Mouse (Mus musculus): ENCODE measurements around the gene Prmt1.
A peak's percentile ranks its signal among the peaks of the same experiment; 100 is the strongest.
"Not testable (repeated sequence)": the region's sequence is repeated elsewhere in the genome, so short reads cannot be mapped to it uniquely, and the experiment has no call there.

The Prmt1 gene

DNA sequence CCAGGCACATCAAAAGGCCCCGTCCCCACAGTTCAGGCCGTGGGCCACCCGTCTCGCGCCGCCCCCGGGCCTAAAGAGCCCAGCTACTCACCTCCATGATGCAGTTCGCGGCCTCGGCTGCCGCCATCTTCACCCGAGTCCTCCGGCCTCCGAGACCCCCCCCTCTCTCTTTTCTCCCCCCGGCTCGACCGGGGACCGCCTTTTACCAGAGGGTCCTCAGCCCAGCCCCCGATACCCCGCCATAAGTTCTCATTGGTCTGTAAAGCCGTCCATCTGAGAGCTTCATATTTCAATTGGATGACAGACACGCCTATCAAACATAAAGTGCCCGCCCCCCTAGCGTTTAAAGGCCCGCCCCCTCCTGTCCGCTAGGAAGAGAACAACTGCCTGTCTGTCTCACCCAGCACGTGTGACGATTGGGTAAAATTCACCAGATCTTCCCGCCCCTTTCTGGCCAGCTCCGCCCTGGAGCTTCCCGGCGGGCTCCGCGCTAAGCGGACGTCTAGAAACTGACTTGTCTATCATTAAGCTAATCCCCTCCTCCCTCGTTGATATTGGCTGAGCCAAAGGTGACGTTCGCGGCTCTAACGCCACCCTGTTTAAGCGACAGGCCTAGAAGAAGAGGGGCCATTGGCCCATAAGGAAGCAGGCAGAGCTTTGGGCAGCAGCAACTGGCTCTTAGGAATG, at the start of gene Prmt1:
Gene Prmt1, minus strand, starts transcription at position 377 of the 687 bp plus-strand sequence.
- peak; percentile 98 for DNase-seq (ENCODE audit: low spot score)

DNA sequence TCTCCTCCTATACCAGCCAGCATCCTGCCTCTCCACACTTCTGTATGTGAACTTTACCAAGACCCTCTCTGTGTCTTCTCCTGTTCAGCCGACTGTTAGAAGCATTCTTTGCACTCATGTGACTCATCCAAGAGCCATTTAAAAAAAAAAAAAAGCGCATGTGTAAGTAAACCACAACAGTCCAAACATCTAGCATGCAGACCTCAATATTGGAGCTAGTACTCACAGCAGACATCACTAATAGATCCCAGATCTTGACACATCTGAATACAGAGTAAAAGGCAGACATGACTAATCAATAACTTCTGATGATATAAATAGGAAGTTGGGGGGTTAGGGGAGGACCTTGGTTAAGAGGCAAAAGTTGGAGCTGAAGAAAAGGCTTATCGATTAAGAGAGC, 49.3 kb upstream of the Prmt1 start:
- peak; percentile 27 for DNase-seq (ENCODE audit: low spot score)

DNA sequence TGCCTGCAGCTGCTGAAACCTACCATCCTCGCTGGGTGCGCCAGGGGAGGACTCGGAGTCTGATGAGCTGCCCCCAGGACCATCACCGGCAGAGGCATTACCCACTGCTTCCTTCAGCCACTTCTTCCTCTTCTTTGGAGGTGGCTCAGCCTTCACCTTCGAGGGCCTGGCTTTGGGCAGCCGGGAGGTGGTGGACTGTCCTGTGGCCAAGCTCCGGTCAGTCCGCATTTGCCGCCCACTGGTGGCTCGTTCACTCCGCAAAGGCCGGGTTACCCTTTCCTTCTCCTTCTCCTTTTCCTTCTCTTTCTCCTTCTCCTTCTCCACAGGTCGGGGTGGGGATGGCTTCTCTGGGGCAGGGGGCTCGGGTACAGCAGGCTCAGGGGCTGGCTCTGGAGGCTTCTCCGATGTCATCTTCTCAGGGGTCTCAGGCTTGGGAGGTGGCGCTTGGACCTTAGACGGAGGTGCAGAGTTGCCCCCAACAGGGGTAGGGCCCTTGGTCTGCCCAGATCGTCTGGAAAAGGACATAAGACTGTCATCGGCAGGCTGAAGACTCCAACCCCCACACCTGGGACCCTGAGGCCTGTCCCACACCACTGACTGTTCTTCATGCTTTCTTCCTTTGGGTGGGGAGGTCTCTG, 47.5 kb upstream of the Prmt1 start:
- DNase-seq (ENCODE audit: low spot score), result no peak

DNA sequence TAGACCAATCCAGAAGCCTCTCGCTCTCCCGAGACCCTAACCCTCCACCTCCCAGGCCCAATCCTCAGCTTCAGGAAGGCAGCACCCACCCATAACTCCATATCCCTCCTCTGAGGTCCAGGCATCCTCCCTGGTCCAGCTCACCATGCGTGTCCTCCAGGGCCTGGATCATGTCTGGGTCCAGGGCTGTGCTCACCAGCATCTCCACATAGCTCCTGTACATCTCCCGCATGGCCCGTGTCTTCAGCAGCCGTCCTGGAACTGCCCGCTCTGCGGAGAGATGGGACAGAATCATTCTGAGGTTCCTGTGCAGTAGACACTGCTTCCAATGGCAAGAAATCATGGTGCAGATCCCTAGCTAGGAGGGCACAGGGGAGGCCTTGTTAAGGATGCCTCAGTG, 44.5 kb upstream of the Prmt1 start:
- DNase-seq (ENCODE audit: low spot score), result no peak

DNA sequence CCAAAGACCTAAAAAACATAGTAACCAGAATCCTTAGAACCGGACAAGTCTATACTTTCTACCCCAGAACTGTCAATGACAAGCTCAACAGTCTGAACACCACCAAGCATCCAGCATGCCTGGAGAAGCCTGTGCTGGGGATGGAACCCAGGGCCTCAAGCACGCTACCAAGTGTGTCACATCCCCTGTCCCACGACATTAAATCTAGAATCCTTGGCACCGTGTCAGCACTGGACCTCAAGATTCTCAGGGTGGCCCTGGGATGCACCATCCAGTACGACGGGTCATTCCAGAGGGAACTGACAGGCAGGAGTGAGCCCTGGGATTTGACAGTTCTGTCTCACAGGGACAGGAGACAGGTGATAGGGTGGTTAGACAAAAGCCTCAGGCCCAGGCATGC, 43.6 kb upstream of the Prmt1 start:
- DNase-seq (ENCODE audit: low spot score), result no peak

DNA sequence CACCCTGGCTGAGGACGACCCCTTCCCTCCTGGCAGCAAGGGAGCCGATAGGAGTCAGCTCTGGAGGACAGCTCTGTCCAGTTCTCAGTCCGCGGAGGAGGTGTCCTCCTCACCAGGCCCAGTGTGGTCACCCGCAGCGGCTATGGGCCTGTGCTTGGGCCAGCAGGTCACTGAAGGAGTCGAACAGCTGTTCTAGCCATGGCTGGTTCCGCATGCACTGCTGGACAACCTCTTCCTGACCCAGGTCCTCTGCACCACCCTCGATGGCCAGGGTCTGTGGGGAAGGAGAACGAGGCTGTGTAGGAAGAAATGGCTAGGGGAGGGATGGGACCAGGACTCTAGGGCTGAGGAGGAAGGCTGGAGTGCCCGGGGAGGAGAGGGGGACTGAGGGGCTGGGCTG, 42.0 kb upstream of the Prmt1 start:
- no peak for DNase-seq (ENCODE audit: low spot score)

DNA sequence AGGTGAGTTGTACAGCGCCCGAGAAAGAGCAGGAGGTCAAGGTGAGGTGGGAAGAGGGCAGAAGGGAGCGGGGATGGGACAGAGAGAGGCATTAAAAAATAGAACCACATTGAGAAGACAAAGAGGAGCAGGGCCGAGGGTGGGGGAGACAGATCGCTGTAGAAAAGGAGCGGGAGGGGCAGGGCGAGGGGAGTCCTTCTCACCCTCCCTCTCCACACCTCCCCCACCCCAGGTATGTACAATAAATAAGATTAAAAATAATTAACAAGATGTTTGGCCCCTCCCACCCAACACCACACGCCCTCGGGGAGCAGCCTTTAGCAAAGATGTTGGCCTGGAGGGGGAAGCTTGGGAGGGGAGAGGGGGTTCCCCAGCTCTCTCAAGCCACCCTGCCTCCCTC, 41.4 kb upstream of the Prmt1 start:
- no peak for DNase-seq (ENCODE audit: low spot score)

DNA sequence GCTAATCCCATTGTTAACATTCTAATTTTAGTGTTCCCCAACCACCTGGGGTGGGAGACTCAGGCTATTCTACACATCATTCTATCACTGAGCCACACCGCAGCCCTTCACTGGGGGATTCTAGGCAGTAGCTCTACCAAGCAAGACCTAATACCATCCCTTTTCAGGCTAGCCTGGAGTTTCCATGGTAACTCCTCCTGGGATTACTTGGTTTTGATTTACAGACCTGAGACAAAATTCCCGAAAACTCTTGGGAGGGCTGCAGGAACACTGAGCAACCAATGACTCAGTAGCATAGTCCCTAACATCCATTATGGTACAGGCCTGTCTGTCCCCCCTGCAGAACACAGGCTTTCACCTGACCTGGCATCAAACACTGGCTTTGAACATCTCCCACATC, 39.9 kb upstream of the Prmt1 start:
- no peak for DNase-seq (ENCODE audit: low spot score)

DNA sequence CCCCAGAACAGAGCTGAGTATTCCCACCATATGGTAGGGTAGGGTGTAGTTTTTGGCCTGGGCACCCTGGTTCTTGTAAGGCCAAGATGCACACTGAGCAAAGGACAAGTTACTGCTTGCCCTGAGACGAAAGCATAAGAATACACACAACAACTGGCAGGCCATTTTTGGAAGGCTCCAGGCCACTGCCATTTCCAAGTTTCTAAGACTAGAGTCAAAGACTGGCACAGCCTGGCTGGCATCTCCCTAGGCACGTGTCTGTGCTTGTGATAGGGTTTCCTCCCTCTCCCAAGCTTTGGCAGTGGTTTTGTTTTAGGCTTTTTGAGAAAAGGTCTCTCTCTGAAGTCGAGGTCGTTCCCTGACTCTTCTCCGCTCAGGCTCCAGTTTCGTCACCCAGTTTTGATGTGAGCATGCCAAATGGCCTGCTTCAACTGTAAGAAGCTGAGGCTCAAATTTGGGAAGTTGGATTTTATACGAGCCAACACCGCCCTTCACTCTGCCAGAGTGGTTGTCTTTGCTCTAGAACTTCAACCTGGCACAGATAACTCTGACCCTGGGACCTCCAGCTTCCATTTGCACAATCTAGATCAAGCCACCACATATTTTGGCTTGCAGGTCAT, 39.3 kb upstream of the Prmt1 start:
- DNase-seq (ENCODE audit: low spot score), result no peak

DNA sequence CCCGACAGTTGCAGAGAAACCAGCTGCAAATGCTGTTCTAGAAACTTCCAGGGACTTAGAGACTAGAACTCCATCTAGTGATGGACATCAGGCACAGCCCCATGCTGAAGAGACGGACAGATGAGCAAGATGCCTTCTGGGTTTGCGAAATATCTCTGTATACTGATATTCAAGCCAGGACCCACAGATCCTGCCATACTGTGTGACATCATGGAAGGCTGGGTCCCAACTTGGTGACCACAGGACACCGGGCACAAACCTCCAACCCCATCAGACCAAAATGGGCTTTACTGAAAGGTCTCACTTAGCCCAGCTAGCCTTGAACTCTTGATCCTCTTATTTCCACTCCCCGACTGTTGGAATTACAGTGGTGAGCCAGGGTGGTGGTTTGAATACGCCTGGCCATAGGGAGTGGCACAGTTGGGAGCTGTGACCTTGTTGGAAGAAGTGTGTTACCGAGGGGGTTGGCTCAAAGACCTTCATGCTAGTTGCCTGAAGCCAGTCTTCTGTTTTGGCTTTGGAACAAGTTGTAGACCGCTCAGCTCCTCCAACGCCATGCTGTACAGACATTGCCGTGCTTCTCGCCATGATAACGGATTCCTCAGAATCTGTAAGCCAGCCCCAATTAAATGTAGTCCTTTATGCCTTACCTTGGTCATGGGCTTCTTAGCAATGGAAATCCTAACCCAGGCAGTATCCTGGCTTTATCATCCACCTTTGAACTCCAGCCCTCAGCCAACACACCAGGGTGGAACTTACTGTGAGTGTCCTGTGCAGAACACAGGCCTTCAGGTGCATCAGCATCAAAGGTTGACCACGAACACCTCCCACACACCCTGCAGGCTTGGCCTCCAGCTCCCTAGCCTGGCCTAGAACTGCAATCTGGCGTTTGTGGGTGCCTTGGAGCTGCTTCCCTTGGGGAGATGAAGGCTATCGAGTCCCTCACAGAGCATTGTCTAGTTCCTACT, 38.2 kb upstream of the Prmt1 start:
- DNase-seq (ENCODE audit: low spot score), result no peak

DNA sequence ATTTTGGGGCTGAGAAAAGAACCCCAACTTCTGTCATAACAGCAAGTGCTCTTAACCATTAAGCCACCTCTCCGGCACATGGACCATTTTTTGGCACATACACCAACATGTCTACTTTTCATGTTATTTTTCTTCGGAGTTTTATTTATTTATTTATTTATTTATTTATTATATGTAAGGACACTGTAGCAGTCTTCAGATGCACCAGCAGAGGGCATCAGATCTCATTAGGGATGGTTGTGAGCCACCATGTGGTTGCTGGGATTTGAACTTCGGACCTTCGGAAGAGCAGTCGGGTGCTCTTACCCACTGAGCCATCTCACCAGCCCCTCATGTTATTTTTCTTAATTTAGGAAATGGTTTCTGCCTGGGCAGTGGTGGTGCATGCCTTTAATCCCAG, 37.3 kb upstream of the Prmt1 start:
- not testable (repeated sequence) for DNase-seq (ENCODE audit: low spot score)

DNA sequence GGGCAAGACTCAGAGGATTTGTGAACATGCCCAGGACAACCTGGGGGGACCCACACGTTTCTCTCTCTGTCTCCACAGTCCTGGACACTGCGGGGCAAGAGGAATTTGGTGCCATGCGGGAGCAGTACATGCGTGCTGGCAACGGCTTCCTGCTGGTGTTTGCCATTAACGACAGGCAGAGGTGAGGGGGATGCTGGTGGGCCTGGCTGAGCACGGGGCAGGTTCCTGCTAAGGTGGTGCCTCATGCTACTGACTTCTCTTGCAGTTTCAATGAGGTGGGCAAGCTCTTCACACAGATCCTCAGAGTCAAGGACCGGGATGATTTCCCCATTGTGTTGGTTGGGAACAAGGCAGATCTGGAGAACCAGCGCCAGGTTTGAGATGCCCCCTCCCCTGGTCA, 33.9 kb upstream of the Prmt1 start:
- no peak for DNase-seq (ENCODE audit: low spot score)

DNA sequence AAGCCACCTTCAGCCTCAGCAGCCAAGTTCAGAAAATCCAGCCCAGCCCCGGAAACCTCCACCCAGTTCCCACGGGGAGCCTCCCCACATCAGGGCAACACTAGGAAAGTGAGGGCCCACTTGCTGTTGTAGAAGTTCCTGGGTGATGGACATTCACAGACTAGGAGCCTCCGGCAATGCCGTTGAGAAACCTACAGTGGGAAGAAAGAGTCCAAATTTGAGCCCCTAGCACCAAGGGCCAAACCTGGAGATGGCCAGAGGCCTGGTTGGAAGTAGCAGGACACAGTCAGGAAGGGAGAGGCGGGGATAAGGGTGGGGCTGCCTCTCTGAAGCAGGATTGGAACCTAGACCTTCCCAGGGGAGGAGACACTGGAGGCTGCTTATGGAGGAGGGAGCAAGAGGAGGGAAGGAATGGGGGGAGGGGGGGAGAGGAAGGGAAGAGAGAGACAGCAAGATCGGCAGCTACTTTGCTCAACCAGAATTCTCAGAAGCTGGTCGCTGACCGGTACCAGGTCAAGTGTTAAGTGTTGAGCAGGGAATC, 32.7 kb upstream of the Prmt1 start:
- peak; percentile 77 for DNase-seq (ENCODE audit: low spot score)

DNA sequence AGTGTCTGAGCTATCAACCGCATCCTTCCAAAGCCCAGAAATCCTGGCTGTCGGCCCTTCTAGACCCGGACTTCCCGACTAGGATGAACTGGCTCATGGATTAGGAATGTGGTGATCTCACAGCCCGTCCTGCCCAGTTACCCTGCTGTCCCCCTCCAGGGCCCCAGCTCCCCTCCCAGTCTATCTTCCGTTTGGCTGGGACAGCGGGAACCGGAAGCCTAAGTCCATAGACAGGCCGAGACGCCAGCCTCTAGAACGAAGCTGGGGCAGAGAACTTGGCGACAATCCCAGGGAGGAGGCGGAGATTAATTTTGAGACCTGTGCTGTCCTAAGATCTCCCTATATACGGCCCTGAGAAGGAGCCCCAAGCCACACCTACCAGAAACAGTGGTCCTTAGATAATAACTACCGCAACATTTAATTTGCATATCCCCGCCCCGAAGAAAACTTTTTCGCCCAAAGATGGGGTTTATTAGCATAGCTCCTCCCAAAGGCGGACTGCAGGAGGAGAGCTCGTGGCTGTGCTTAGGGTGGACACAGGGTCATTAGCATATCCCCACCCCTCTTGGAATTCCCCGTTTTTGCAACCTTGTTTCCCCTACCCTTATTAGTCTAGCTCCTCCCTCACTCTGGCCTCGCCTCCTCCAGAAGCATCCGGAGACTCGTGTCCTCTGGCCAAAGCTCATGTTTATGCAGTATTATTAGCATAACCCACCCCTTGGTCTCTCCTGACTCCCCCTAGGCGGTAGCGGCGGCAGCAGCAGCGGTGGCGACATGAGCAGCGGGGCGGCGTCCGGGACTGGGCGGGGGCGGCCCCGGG, 31.1 kb upstream of the Prmt1 start, which contains the start of gene Rras:
Gene Rras, plus strand, starts transcription at position 720 of the 820 bp plus-strand sequence.
- DNase-seq (ENCODE audit: low spot score), result peak; percentile 97

DNA sequence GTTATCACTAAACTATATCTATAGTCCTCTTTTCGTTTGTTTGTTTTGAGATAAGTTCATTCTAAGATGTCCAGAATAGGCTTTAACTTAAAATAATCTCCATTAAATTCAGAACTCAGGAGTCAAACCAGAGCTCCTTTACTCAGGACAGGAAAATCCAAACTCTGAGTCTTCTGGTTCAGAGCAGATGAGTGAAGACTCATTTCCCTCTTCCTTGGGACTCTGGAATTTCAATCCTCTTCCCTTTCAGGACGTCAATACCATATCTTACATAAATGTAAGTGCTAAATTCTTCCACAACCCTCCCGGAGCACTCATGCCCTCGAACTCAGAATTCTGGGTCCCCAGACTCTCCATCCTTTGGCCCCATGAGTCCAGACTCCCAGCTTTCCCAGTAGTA, 30.4 kb upstream of the Prmt1 start:
- DNase-seq (ENCODE audit: low spot score), result no peak

DNA sequence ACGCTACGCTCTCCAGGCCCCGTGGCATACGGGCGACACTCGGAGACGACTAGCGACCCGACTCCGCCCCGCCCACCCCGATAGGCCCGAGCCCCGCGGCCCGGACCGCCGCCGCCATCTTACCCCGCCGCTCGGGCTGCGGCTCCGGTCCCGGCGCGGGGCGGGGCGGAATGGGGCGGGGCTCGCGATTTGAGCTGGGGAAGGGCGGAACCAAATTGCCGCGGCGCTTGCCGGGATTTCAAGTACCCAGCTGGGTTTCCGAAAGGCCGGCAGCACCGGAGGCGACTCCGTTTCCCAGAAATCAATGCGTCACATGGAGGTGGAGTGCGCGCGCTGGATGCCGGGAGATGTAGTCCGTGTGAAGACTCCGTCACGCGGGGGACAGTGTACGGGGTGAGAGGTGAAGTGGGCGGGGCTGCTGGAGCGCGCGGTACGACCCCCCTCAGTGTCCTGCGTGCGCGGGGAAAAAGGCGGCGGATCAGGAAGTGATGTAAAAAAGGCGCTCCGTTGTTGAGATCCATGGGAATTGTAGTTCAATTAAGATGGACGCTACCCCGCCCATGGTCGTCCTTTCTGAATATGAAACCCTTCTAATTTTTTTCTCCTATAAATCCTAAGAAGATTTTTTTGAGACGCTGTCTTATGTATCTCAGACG, 29.7 kb upstream of the Prmt1 start, which contains the start of gene Scaf1:
Gene Scaf1, minus strand, starts transcription at position 407 of the 656 bp plus-strand sequence.
- peak; percentile 98 for DNase-seq (ENCODE audit: low spot score)

DNA sequence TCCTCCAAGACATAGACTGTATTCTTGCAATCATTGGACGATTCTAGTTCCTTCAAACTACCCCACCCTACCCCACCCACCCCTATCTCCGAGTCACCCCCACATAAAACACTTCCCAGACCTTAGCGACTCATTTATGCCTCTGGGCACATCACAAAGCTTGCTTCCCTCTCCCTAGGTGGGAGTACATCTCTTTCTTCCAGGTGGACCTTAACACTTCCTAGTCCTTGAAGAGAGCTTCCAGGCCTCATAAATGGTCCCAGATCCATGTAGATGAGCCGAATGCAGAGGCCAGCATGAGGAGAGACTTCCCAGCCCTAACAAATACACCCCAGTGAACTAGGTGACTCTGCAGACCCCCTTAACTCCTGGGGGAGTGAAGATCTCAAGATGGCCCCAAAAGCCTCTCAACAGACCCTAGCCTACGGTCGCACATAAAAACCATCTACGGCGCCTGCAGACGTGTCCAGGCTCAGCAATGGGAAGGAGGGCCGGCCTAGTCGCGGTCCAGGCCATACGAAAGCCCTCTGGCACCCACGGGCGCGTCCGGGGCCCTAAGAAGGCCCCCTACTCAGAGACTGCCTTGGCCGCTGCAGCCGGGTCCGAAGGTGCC, 29.1 kb upstream of the Prmt1 start:
- DNase-seq (ENCODE audit: low spot score), result no peak

DNA sequence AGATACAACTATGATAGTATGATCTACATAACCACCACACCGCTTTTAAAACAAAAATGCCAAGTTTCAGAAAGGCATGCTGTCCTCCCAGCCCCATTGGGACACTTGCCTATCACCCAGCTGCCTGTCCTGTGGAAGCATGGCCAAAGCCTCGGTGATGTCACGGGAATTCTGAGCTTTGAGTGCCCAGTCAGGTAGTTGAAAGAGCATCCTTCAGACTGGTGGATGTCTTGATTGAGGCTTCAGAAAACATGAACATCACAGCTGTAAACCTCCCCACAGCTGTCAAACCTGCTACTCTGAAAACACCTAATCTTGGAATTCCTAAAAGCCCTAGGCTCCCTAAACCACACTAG, 27.7 kb upstream of the Prmt1 start:
- DNase-seq (ENCODE audit: low spot score), result no peak

DNA sequence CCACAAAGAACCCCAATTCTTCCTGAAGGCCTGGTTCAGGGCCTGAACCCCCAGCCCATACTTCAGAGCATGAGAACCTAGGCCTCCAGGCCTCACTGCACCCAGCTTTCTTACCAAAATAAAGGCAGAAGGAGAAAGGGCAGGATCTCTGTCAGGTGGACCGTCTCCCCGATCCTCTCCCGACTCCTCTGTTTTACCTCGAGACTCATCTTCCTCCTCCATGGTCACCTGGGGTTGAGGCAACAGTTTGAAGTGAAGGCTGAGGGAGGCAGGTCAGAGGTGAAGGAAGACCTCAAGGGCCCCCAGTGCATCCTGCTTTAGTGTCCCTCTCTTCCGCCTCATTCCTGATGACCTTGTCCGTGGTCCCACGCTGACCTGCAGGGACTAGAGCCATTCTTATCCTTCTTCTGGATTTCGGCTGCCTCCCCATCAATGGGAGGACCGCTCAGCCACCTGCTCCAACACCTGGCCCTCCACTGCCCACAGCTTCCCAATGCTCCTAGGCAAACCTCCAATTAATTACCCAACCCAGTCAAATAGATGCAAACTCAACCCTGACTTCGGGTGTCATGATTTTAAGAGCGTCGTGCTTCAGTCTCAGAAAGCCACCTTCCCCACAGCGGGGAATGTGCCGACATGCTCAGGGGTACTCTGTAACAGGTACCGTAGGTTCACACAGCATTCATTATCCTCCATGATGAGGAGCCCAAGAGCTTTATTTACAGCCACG, 27.2 kb upstream of the Prmt1 start:
- no peak for DNase-seq (ENCODE audit: low spot score)
